Mouse (Mus musculus) C2C12 (cell line): Measurements from ENCODE around the gene Ndufv3.

Experiments used
- MAX ChIP-seq: IDR thresholded peaks from one replicate; pipeline ENCODE4 v1.6.1; 2011; ENCODE audit warnings: mild to moderate bottlenecking, control low read depth
- MYOG ChIP-seq: IDR thresholded peaks from one replicate; pipeline ENCODE4 v1.6.1; 2011; ENCODE audit not compliant: control insufficient read depth, insufficient read length; ENCODE audit errors: extremely low read depth

DNA sequence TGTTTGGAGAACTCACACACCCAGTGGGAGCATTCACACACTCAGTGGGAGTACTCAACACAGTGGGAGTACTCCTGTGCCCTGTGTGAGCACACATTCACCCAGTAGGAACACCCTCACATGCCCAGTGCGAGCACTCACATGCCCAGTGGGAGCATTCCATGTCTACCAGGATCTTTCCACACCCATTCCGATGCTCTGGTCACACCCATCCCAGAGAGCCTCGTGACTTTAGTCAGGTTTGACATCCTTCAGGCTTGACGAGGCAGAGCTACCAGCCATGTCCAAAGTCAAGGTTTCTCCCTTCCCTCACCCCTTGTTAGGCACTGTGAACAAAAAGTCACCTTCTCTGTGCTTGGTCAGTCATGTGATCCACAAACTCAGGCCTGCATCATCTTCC is 15.4 kb downstream of the Ndufv3 start:
- TF ChIP-seq MYOG: no peak
- no peak for TF ChIP-seq MAX
